Mouse (Mus musculus): ENCODE data around the gene Kcns3.
"Not testable (repeated sequence)": the region's sequence is repeated elsewhere in the genome, so short reads cannot be mapped to it uniquely, and the experiment has no call there.

The Kcns3 gene

GRCm38 (mm10) chr12:11071079-11071478, 79.8 kb downstream of the Kcns3 start:
- no peak for DNase-seq (ENCODE audit: low spot score)

- no peak for DNase-seq (ENCODE audit: low spot score)
These were observed 84.0 kb downstream of the Kcns3 start for GRCm38 (mm10) chr12:11066865-11067264.

- not testable (repeated sequence) for DNase-seq (ENCODE audit: low spot score)
These were observed 98.2 kb downstream of the Kcns3 start for GRCm38 (mm10) chr12:11052676-11053075.

GRCm38 (mm10) chr12:11041821-11042220, 109.0 kb downstream of the Kcns3 start:
- DNase-seq (ENCODE audit: low spot score): no peak

All from c-Kit-positive CD71-positive TER-119-positive erythroid progenitor cells, embryonic 14.5 days (primary cell).